In genomic region chr1:86435302-86435821, GRCm38 (mm10) we compare ENCODE assay signal across 1 mouse cellular context.
A peak's percentile ranks its signal among the peaks of the same experiment; 100 is the strongest.
TF ChIP-seq lines count a peak whose summit lies in the region.

No protein-coding gene starts in this region.

TF ChIP-seq in CH12.LX, 34 proteins besides CTCF, POLR2A, EP300 and RAD21 (continued from another document):
- TF ChIP-seq ELF1 (IDR thresholded peaks at IDR 0.05; ENCODE audit: low read depth, low read length) (0 out of 2 replicates have a peak, but pooled peaks have one; percentile 9), ETS1 (conservative IDR thresholded peaks at IDR 0.05; ENCODE audit: low read depth, low read length) (no peak), MYC (IDR thresholded peaks at IDR 0.05; ENCODE audit: low read depth, low read length) (no peak), TCF12 (IDR thresholded peaks at IDR 0.05; ENCODE audit: low read depth, low read length) (0 out of 2 replicates have a peak, but pooled peaks have one; percentile 20), ZKSCAN1 (IDR thresholded peaks at IDR 0.05; ENCODE audit: borderline replicate concordance, low read depth, low read length) (no peak)
TF ChIP-seq in CH12.LX: peak in this region for 5.
